Mouse (Mus musculus): ENCODE data around the gene Hist1h1t.

GRCm38 (mm10) chr13:23698300-23698693 is 2.7 kb downstream of the Hist1h1t start, which contains the start of gene Hist1h4c:
- peak; percentile 100 for TF ChIP-seq POLR2A (IDR thresholded peaks at IDR 0.05; ENCODE audit: low read depth, low read length)
- no peak for TF ChIP-seq CTCF (IDR thresholded peaks at IDR 0.05; ENCODE audit: borderline replicate concordance, insufficient read depth, low read length)
